Mouse (Mus musculus) heart, embryonic 11.5 days (tissue): ENCODE results near the gene Olfr914. TPM values are rescaled to one million over a fixed set of nuclear protein-coding genes. Genes with fewer than 3 reads are reported as not detected.

Experiments
- ATAC-seq: fragments of 200-750 bp; cut with Nextera tagmentation; replicated peaks from 2 replicates; pipeline ENCODE4 v1.8.0; 2017; ENCODE audit warnings: moderate library complexity; ENCODE audit not compliant: insufficient number of reproducible peaks, low FRiP score, low TSS enrichment
- H3K27ac ChIP-seq: fragments of 300-500 bp; sonication (generic); 2 replicates; pipeline ENCODE4 v1.5.1; 2014; ENCODE audit warnings: mild to moderate bottlenecking, low read depth, low read length
- H3K27me3 ChIP-seq: fragments of 300-500 bp; sonication (generic); 2 replicates; pipeline ENCODE4 v1.6.1; 2014; ENCODE audit warnings: mild to moderate bottlenecking, low read length, mixed read lengths; ENCODE audit not compliant: control insufficient read depth, insufficient read depth
- H3K36me3 ChIP-seq: fragments of 300-500 bp; sonication (generic); 2 replicates; pipeline ENCODE4 v1.6.1; 2014; ENCODE audit warnings: mild to moderate bottlenecking, low read length, moderate library complexity, mixed read lengths; ENCODE audit not compliant: control insufficient read depth, insufficient read depth
- H3K4me1 ChIP-seq: fragments of 300-500 bp; sonication (generic); 2 replicates; pipeline ENCODE4 v1.6.1; 2014; ENCODE audit warnings: low read length; ENCODE audit not compliant: control insufficient read depth, insufficient read depth
- H3K4me2 ChIP-seq: fragments of 300-500 bp; sonication (generic); 2 replicates; pipeline ENCODE4 v1.6.1; 2014; ENCODE audit warnings: mild to moderate bottlenecking, moderate library complexity
- H3K4me3 ChIP-seq: fragments of 300-500 bp; sonication (generic); 2 replicates; pipeline ENCODE4 v1.5.1; 2014; ENCODE audit warnings: low read depth, low read length
- H3K9ac ChIP-seq: fragments of 300-500 bp; sonication (generic); 2 replicates; pipeline ENCODE4 v1.6.1; 2014; ENCODE audit warnings: mild to moderate bottlenecking, low read depth, low read length, moderate library complexity
- H3K9me3 ChIP-seq: fragments of 300-500 bp; sonication (generic); replicated peaks from 2 replicates; pipeline ENCODE4 v1.6.1; 2016; ENCODE audit warnings: low read length; ENCODE audit not compliant: control insufficient read depth
- WGBS: fragments of 180-500 bp; shearing (Covaris S2); extraction: QIAGEN DNeasy Blood & Tissue Kit; methylation state at CpG from one replicate; pipeline ENCODE4 v1.1.7; 2014; ENCODE audit not compliant: insufficient replicate concordance; 5-methylcytosine and 5-hydroxymethylcytosine counted together
- polyA plus RNA-seq: library from polyadenylated mRNA; unstranded; fragments of >200 nt; fragmentation: Nextera tagmentation; extraction: Ambion mirVana; gene quantifications from 2 replicates; pipeline ENCODE4 v1.2.1, GENCODE M21; 2014

Gene Olfr914
- polyA plus RNA-seq, result not detected in 2 replicates

DNA sequence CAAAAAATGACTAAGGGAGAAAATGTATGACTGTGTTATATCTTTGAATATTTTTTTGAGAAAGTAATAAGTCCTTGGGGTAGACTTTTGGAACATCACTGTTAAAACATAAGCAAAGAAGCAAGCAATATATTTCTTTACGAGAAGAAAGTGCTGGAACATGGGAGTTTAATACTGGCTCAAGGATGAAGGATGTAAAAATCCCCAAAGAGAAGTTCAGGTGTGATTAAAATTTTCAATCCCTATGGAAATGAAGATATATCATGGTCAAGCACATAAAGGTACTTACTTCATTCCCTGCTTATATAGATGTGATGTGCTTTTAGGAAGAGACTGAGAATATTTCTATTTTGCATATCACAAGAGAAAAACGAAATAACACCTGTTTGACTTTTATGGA, at the start of gene Olfr914:
Olfr914 (plus strand) TSS at position 301 of the 400 bp plus-strand sequence.
- Histone ChIP-seq H3K27ac (no peak within 1 kb of the TSS), H3K9ac (no peak within 1 kb of the TSS), H3K36me3 (no peaks in the 10 kb centered on the region), H3K27me3 (no peaks in the 10 kb centered on the region), H3K4me1 (no peaks in the 10 kb centered on the region), H3K9me3 (no peaks in the 10 kb centered on the region), H3K4me2 (no peak within 1 kb of the TSS), H3K4me3 (no peak within 1 kb of the TSS)
- no peak for ATAC-seq
- 56% methylated on average over 2 of the region's 2 CpGs for WGBS

DNA sequence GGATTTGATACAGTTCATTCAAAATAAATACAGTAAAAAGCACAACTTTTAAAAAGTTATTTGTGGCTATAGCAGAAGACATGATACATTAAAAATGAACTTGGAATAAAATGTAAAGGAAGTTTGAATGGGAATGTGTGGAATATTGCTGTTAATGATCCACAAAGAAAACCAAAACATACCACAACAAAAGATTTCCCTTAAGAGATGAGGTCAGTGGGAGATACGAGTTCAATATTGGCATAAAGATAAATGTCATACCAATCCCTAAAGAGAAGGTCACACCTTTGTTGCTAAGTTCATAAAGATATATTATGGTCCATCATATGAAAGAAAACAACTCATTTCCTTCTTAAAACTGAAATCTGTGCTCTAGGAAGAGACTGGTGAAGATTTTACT, 25.0 kb upstream of the Olfr914 start, which contains the start of gene Olfr912:
Olfr912 (plus strand) TSS at position 301 of the 400 bp plus-strand sequence.
- Histone ChIP-seq H3K4me1 (no peaks in the 10 kb centered on the region), H3K4me2 (no peak within 1 kb of the TSS), H3K4me3 (no peak within 1 kb of the TSS), H3K9me3 (no peaks in the 10 kb centered on the region), H3K36me3 (no peaks in the 10 kb centered on the region), H3K9ac (no peak within 1 kb of the TSS), H3K27me3 (no peaks in the 10 kb centered on the region), H3K27ac (no peak within 1 kb of the TSS)
- ATAC-seq, result no peak
- WGBS, result 76% methylated on average over 1 of the region's 1 CpGs

DNA sequence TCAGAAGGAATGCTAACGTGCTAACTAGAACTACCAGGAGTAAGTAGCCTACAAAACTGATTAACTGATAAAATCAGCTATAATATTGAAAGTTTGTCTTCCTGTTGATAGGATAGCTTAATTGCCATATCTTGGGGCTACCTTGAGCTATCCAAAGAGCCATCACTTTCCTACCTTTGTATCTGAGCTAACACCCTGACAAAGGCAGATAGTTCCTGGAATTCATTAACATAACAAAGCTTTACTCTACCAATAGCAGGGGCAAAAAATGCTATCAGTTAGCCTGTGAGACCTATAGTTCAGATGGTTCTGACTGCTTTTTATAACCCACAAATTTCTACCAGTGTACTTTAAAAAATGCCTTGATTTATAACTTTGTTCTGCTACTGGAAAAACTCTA, 13.8 kb upstream of the Olfr914 start:
- no peak for ATAC-seq
- Histone ChIP-seq H3K27me3 (no peaks in the 10 kb centered on the region), H3K27ac (no peak overlapping the region), H3K36me3 (no peaks in the 10 kb centered on the region), H3K4me2 (no peak overlapping the region), H3K4me1 (no peaks in the 10 kb centered on the region), H3K9me3 (no peaks in the 10 kb centered on the region), H3K9ac (no peak overlapping the region), H3K4me3 (no peak overlapping the region)
- WGBS, result 38% methylated on average over 1 of the region's 1 CpGs

DNA sequence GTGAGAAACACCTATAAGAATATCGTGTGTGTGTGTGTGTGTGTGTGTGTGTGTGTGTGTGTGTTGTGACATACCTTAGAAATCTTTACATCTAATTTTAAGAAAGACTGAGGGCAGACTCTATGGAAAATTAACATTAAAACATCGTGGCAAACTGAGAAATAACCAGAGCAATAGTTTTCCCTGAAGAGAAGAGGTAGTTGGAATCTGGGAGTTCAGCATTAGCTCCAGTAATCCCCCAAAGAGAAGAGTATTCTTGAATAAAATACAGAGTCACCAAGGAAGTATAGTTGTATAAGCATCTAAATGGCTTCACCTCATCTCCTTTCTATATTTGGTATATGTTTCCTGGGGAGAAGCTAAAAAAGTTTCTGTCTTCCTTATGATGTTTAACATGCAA, 12.4 kb upstream of the Olfr914 start, which contains the start of gene Olfr913:
Olfr913 (plus strand) TSS at position 301 of the 400 bp plus-strand sequence.
- Histone ChIP-seq H3K4me2 (no peak within 1 kb of the TSS), H3K9ac (no peak within 1 kb of the TSS), H3K27ac (no peak within 1 kb of the TSS), H3K9me3 (no peaks in the 10 kb centered on the region), H3K4me1 (no peaks in the 10 kb centered on the region), H3K4me3 (no peak within 1 kb of the TSS), H3K27me3 (no peaks in the 10 kb centered on the region), H3K36me3 (no peaks in the 10 kb centered on the region)
- ATAC-seq, result no peak
- WGBS, result 49% methylated on average over 2 of the region's 2 CpGs

DNA sequence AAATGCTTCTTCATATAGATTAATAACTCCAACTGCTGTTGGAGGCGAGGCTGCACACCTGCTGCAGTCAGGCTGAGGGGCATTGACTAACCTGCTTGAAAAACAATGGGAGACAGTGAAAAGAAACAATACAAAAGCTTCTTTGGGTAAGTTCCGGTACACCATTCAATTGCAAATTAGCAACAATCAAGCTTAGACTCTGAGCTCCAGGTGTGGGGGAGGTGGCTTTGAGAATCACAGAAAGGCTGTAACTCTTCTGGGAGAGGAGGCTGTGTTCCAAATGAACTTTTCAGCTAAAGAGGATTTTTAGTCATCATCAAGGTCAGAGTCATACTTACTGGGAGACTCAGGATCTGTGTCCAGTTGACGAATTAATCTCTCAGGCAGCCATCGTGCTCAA, 27.5 kb downstream of the Olfr914 start:
- Histone ChIP-seq H3K9me3 (no peaks in the 10 kb centered on the region), H3K4me2 (no peak overlapping the region), H3K9ac (no peak overlapping the region), H3K36me3 (no peaks in the 10 kb centered on the region), H3K4me1 (no peaks in the 10 kb centered on the region), H3K4me3 (no peak overlapping the region), H3K27me3 (no peaks in the 10 kb centered on the region), H3K27ac (no peak overlapping the region)
- WGBS, result 76% methylated on average over 4 of the region's 4 CpGs
- no peak for ATAC-seq

DNA sequence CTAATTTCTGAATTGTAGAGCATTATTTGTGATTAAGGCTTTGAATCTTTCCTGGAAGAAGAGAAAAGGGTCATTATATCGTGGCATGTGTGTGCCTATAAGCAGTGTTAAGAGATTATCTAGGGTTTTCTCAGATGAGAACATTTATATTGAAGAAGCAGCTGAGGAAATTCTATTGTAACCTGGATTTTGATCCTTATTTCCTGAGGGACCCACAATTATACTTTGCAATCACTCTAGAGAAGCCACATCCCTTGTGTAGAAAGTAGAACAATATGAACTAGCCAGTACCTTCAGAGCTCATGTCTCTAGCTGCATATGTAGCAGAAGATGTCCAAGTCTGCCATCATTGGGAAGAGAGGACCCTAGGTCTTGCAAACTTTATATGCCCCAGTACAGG, 54.9 kb downstream of the Olfr914 start, which contains the start of gene Olfr916:
Olfr916 (minus strand) TSS at position 101 of the 400 bp plus-strand sequence.
- Histone ChIP-seq H3K36me3 (no peaks in the 10 kb centered on the region), H3K9me3 (no peaks in the 10 kb centered on the region), H3K4me2 (no peak within 1 kb of the TSS), H3K27me3 (no peaks in the 10 kb centered on the region), H3K4me3 (no peak within 1 kb of the TSS), H3K9ac (no peak within 1 kb of the TSS), H3K27ac (no peak within 1 kb of the TSS), H3K4me1 (no peaks in the 10 kb centered on the region)
- no peak for ATAC-seq
- WGBS, result 72% methylated on average over 1 of the region's 1 CpGs

Other genes with a start within 250 kb of the Olfr914 start
- gene Olfr250, start 238.2 kb upstream of the Olfr914 start, polyA plus RNA-seq, result not detected in 2 replicates
- not detected in 2 replicates for gene Olfr251, start 228.0 kb upstream of the Olfr914 start, polyA plus RNA-seq
- not detected in 2 replicates for gene Olfr147, start 203.4 kb upstream of the Olfr914 start, polyA plus RNA-seq
- not detected in 2 replicates for gene Olfr901, start 175.6 kb upstream of the Olfr914 start, polyA plus RNA-seq
- not detected in 2 replicates for gene Olfr902, start 157.4 kb upstream of the Olfr914 start, polyA plus RNA-seq
- not detected in 2 replicates for gene Olfr904, start 142.0 kb upstream of the Olfr914 start, polyA plus RNA-seq
- not detected in 2 replicates for gene Olfr905, start 134.0 kb upstream of the Olfr914 start, polyA plus RNA-seq
- gene Olfr906, start 118.0 kb upstream of the Olfr914 start, polyA plus RNA-seq, result not detected in 2 replicates
- not detected in 2 replicates for gene Olfr907, start 109.3 kb upstream of the Olfr914 start, polyA plus RNA-seq
- not detected in 2 replicates for gene Olfr911-ps1, start 83.5 kb upstream of the Olfr914 start, polyA plus RNA-seq
- gene Olfr910, start 67.3 kb upstream of the Olfr914 start, polyA plus RNA-seq, result not detected in 2 replicates
- not detected in 2 replicates for gene Olfr912, start 24.9 kb upstream of the Olfr914 start, polyA plus RNA-seq
- not detected in 2 replicates for gene Olfr913, start 12.3 kb upstream of the Olfr914 start, polyA plus RNA-seq
- gene Olfr916, start 54.8 kb downstream of the Olfr914 start, polyA plus RNA-seq, result not detected in 2 replicates
- not detected in 2 replicates for gene Olfr917, start 60.7 kb downstream of the Olfr914 start, polyA plus RNA-seq
- not detected in 2 replicates for gene Olfr918, start 69.5 kb downstream of the Olfr914 start, polyA plus RNA-seq
- gene Olfr919, start 98.6 kb downstream of the Olfr914 start, polyA plus RNA-seq, result not detected in 2 replicates
- 19.0 and 22.5 TPM in 2 replicates for gene Vwa5a, start 113.2 kb downstream of the Olfr914 start, polyA plus RNA-seq
- 0.03 TPM in 1 of 2 replicates, not detected in the other for gene Olfr920, start 147.2 kb downstream of the Olfr914 start, polyA plus RNA-seq
- not detected in 2 replicates for gene Olfr921, start 168.0 kb downstream of the Olfr914 start, polyA plus RNA-seq
- not detected in 2 replicates for gene Olfr922, start 209.5 kb downstream of the Olfr914 start, polyA plus RNA-seq
- not detected in 2 replicates for gene Olfr923, start 221.4 kb downstream of the Olfr914 start, polyA plus RNA-seq
- not detected in 2 replicates for gene Olfr924, start 239.3 kb downstream of the Olfr914 start, polyA plus RNA-seq
- not detected in 2 replicates for gene Olfr26, start 250.0 kb downstream of the Olfr914 start, polyA plus RNA-seq